ENCODE assay signal across 9 mouse cellular contexts in the genomic region with DNA sequence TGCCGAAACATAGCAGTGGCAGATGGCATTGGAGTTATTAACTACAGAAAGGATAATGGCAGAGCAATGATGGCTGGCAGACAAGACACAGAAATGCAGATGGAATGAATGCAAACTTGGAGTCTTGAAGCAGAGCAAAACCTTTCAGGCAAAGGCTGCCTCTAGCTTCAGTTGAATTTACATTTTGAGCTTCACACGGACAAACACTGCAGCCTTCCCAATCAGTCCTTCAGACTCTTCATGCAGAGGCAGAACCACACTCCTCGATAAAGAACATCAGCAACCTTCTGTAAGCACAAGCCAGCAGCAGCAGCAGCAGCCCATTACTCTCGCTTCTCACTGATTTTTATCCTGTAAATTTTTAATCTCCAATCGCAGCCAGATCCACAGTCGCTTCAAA. TPM values are rescaled to one million over a fixed set of nuclear protein-coding genes. Genes with fewer than 3 reads are reported as not detected.
DNase-seq lines count a peak whose midpoint lies in the region; ATAC-seq and TF ChIP-seq lines count a peak whose summit lies in the region.
"Had no signal": no experiment of that assay in that cellular context is flagged by ENCODE, and none has a peak within 500 bp of the region (broad histone marks: within the 10 kb centered on the region; RNA-seq: fewer than 3 reads in every experiment).

No protein-coding gene starts in this region.

- 0 out of 2 replicates have a peak, but pooled peaks cover 3% of the 10 kb centered on the region for H3K36me3 ChIP-seq in heart, embryonic 13.5 days
- H3K36me3 ChIP-seq in neural tube, embryonic 12.5 days, result 0 out of 2 replicates have a peak, but pooled peaks cover 3% of the 10 kb centered on the region
- H3K36me3 ChIP-seq in hindbrain, postnatal 0 days (ENCODE audit: insufficient read depth, low read length), result no peaks in the 10 kb centered on the region

- 72% methylated on average over 6 of the region's 6 CpGs for WGBS in heart, embryonic 13.5 days
- 82% methylated on average over 6 of the region's 6 CpGs for WGBS in neural tube, embryonic 12.5 days
- WGBS in hindbrain, postnatal 0 days, result 53% methylated on average over 6 of the region's 6 CpGs

- DNase-seq in heart, postnatal 36 days, result no peak
- no peak for DNase-seq in neural tube, embryonic 10.5 days (ENCODE audit: extremely low spot score, low spot score)
- peak; percentile 20 for DNase-seq in hindbrain, postnatal 0 days (ENCODE audit: low spot score)
- DNase-seq in ovary, postnatal 36 days (ENCODE audit: low spot score), result no peak
- no peak for DNase-seq in urinary bladder, adult 18-20 months (ENCODE audit: low spot score in 2 of 2)
- no peak for DNase-seq in adrenal gland, adult 18-20 months (ENCODE audit: low spot score in 2 of 2)

- peak overlapping the region; percentile 75 for H3K4me2 ChIP-seq in heart, embryonic 13.5 days
- peak overlapping the region; percentile 33 for H3K4me2 ChIP-seq in neural tube, embryonic 12.5 days (replicated peaks)
- peak overlapping the region; percentile 52 for H3K4me2 ChIP-seq in hindbrain, postnatal 0 days (ENCODE audit: low read depth, low read length)

- H3K4me1 ChIP-seq in heart, embryonic 13.5 days, result peaks cover 27% of the 10 kb centered on the region
- H3K4me1 ChIP-seq in neural tube, embryonic 12.5 days, result 0 out of 2 replicates have a peak, but pooled peaks cover 4% of the 10 kb centered on the region
- no peaks in the 10 kb centered on the region for H3K4me1 ChIP-seq in hindbrain, postnatal 0 days (ENCODE audit: insufficient read depth, low read length)

- H3K4me3 ChIP-seq in heart, embryonic 13.5 days, result peak overlapping the region; percentile 43
- H3K4me3 ChIP-seq in neural tube, embryonic 12.5 days, result no peak overlapping the region
- H3K4me3 ChIP-seq in hindbrain, postnatal 0 days (ENCODE audit: low read length), result peak overlapping the region; percentile 35

- intact Hi-C loops in heart, postnatal 36 days (cut with DNase I), result no loop called here

- no peak for TF ChIP-seq CTCF in hindbrain, postnatal 0 days (IDR thresholded peaks at IDR 0.05; ENCODE audit: low read depth)

- H3K27ac ChIP-seq in heart, embryonic 13.5 days (replicated peaks), result no peak overlapping the region
- H3K27ac ChIP-seq in neural tube, embryonic 12.5 days, result no peak overlapping the region
- peak overlapping the region; percentile 76 for H3K27ac ChIP-seq in hindbrain, postnatal 0 days
- H3K27ac ChIP-seq: liver, embryonic 14.5 days had no signal

- H3K27me3 ChIP-seq in heart, embryonic 13.5 days (replicated peaks), result no peaks in the 10 kb centered on the region
- no peaks in the 10 kb centered on the region for H3K27me3 ChIP-seq in neural tube, embryonic 12.5 days (replicated peaks)
- no peaks in the 10 kb centered on the region for H3K27me3 ChIP-seq in hindbrain, postnatal 0 days (ENCODE audit: insufficient read depth, low read length)

- no peak for ATAC-seq in heart, embryonic 13.5 days (ENCODE audit: extremely low read depth, insufficient number of reproducible peaks, low FRiP score, low TSS enrichment)
- no peak for ATAC-seq in neural tube, embryonic 12.5 days (ENCODE audit: low FRiP score, low read depth)
- peak; percentile 55 for ATAC-seq in hindbrain, postnatal 0 days

- no peaks in the 10 kb centered on the region for H3K9me3 ChIP-seq in heart, embryonic 13.5 days
- H3K9me3 ChIP-seq in neural tube, embryonic 12.5 days, result no peaks in the 10 kb centered on the region
- no peaks in the 10 kb centered on the region for H3K9me3 ChIP-seq in hindbrain, postnatal 0 days (ENCODE audit: low read length)

- H3K9ac ChIP-seq in heart, embryonic 13.5 days, result 0 out of 2 replicates have a peak overlapping the region, but pooled peaks have one; percentile 71
- no peak overlapping the region for H3K9ac ChIP-seq in neural tube, embryonic 12.5 days
- H3K9ac ChIP-seq in hindbrain, postnatal 0 days (replicated peaks; ENCODE audit: low read length), result peak overlapping the region; percentile 45
- H3K9ac ChIP-seq: liver, embryonic 14.5 days had no signal

RNA-seq across cellular contexts. Expression of gene Osbpl9, which starts 46.0 kb away (rescaled TPM):
- 43.3 and 44.4 TPM in 2 replicates for polyA plus RNA-seq in heart, embryonic 13.5 days (2015; fragmentation: Nextera tagmentation; extraction: Ambion mirVana)
- total RNA-seq in heart, postnatal 36 days (2021), result 100 to 1,000 TPM in 1 of 2 experiments, 10 to 100 TPM in 1; 97.8 to 104 TPM
- 89.8 and 95.9 TPM in 2 replicates for polyA plus RNA-seq in neural tube, embryonic 12.5 days (2016; fragmentation: Nextera tagmentation; extraction: Ambion mirVana)
- 59.3 and 65.3 TPM in 2 replicates for total RNA-seq in hindbrain, postnatal 0 days (2014; rRNA removed)
- 59.0 and 64.3 TPM in 2 replicates for polyA plus RNA-seq in hindbrain, postnatal 0 days (2015; fragmentation: Nextera tagmentation; extraction: Ambion mirVana)
- total RNA-seq in adrenal gland, adult 18-20 months (2021), result 100 to 1,000 TPM; 105 to 119 TPM
